Mouse (Mus musculus) MEL (cell line): Measurements from ENCODE around the gene Snrpf. TPM values are rescaled to one million over a fixed set of nuclear protein-coding genes. Genes with fewer than 3 reads are reported as not detected.

Experiments used
- DNase-seq: peaks from one replicate; pipeline ENCODE4 v3.0.0; 2011; ENCODE audit warnings: low read depth, low spot score
- H3K27ac ChIP-seq: 2 replicates; pipeline ENCODE4 v1.5.1; 2012; ENCODE audit warnings: low read depth, mild to moderate bottlenecking, control low read depth, low read length, moderate library complexity; ENCODE audit not compliant: control insufficient read depth
- H3K27me3 ChIP-seq, 2 experiments: fragments of 150-350 bp in 1 of 2; sonication (generic) in 1 of 2; 2 replicates each; pipeline ENCODE4 v1.6.1; 2012; ENCODE audit warnings: low read length in 2 of 2, mild to moderate bottlenecking in 2 of 2, improper control_type of control experiment in 1 of 2, moderate library complexity in 1 of 2; ENCODE audit not compliant: insufficient read depth in 2 of 2, control insufficient read depth in 1 of 2
- H3K36me3 ChIP-seq, 2 experiments: 2 replicates each; pipeline ENCODE4 v1.6.1; 2012 to 2014; ENCODE audit warnings: low read length in 2 of 2, improper control_type of control experiment in 1 of 2, inconsistent platforms in 1 of 2, mild to moderate bottlenecking in 1 of 2; ENCODE audit not compliant: insufficient read depth in 2 of 2, control insufficient read depth in 1 of 2
- H3K4me1 ChIP-seq, 2 experiments: fragments of 150-350 bp in 1 of 2; sonication (generic) in 1 of 2; 2 replicates each; pipeline ENCODE4 v1.6.1; 2012; ENCODE audit warnings: low read length in 2 of 2, improper control_type of control experiment in 1 of 2, mild to moderate bottlenecking in 1 of 2; ENCODE audit not compliant: insufficient read depth in 2 of 2, control insufficient read depth in 1 of 2
- H3K4me3 ChIP-seq, 2 experiments: fragments of 150-350 bp in 1 of 2; sonication (generic) in 1 of 2; 2 replicates each; pipeline ENCODE4 v1.5.1; 2012; ENCODE audit warnings: low read depth in 2 of 2, low read length in 2 of 2, mild to moderate bottlenecking in 2 of 2, moderate library complexity in 2 of 2, control low read depth in 1 of 2, improper control_type of control experiment in 1 of 2; ENCODE audit not compliant: control insufficient read depth in 1 of 2, insufficient read depth in 1 of 2
- H3K79me2 ChIP-seq: 2 replicates; pipeline ENCODE4 v1.6.1; 2012; ENCODE audit warnings: mild to moderate bottlenecking, low read length, moderate library complexity; ENCODE audit not compliant: control insufficient read depth, poor library complexity, insufficient read depth
- H3K9ac ChIP-seq: 2 replicates; pipeline ENCODE4 v1.6.1; 2012; ENCODE audit warnings: low read depth, mild to moderate bottlenecking, control low read depth, low read length, moderate library complexity; ENCODE audit not compliant: control insufficient read depth, poor library complexity, severe bottlenecking
- H3K9me3 ChIP-seq: fragments of 150-350 bp; sonication (generic); replicated peaks from 2 replicates; pipeline ENCODE4 v1.6.1; 2012; ENCODE audit warnings: mild to moderate bottlenecking, low read length, improper control_type of control experiment, moderate library complexity; ENCODE audit not compliant: insufficient read depth
- CHD2 ChIP-seq: IDR thresholded peaks from 2 replicates; pipeline ENCODE4 v1.6.1; 2011; ENCODE audit warnings: low read length, improper control_type of control experiment
- CTCF ChIP-seq, 3 experiments: IDR thresholded peaks in 2 of 3; conservative IDR thresholded peaks in 1 of 3; 2 replicates each; pipeline ENCODE4 v1.5.1; 2011 to 2012; ENCODE audit warnings: low read length in 3 of 3, low read depth in 2 of 3, mild to moderate bottlenecking in 2 of 3, improper control_type of control experiment in 1 of 3, inconsistent platforms in 1 of 3, mixed read lengths in 1 of 3, moderate library complexity in 1 of 3; ENCODE audit not compliant: control insufficient read depth in 1 of 3, insufficient read depth in 1 of 3, poor library complexity in 1 of 3, severe bottlenecking in 1 of 3
- E2F4 ChIP-seq: IDR thresholded peaks from 2 replicates; pipeline ENCODE4 v1.6.1; 2011; ENCODE audit warnings: low read depth, low read length, improper control_type of control experiment, borderline replicate concordance
- JUND ChIP-seq: IDR thresholded peaks from 2 replicates; pipeline ENCODE4 v1.6.1; 2011; ENCODE audit warnings: low read depth, mild to moderate bottlenecking, improper control_type of control experiment, low read length
- KAT2A ChIP-seq: conservative IDR thresholded peaks from 2 replicates; pipeline ENCODE4 v1.6.1; 2012; ENCODE audit warnings: low read depth, low read length, improper control_type of control experiment, inconsistent platforms
- MAZ ChIP-seq: IDR thresholded peaks from 2 replicates; pipeline ENCODE4 v1.6.1; 2012; ENCODE audit warnings: low read depth, mild to moderate bottlenecking, inconsistent platforms, low read length, improper control_type of control experiment
- MYB ChIP-seq: IDR thresholded peaks from 2 replicates; pipeline ENCODE4 v1.6.1; 2011; ENCODE audit warnings: mild to moderate bottlenecking, low read depth, low read length, improper control_type of control experiment
- MYC ChIP-seq: IDR thresholded peaks from 2 replicates; pipeline ENCODE4 v1.6.1; 2011; ENCODE audit warnings: low read depth, mild to moderate bottlenecking, low read length, improper control_type of control experiment, moderate library complexity
- NRF1 ChIP-seq: IDR thresholded peaks from 2 replicates; pipeline ENCODE4 v1.6.1; 2014; ENCODE audit warnings: low read depth, mild to moderate bottlenecking, inconsistent platforms, low read length, improper control_type of control experiment, moderate library complexity; ENCODE audit not compliant: poor library complexity, insufficient read depth, severe bottlenecking
- RAD21 ChIP-seq: IDR thresholded peaks from 2 replicates; pipeline ENCODE4 v1.6.1; 2011; ENCODE audit warnings: mild to moderate bottlenecking, low read depth, low read length, improper control_type of control experiment
- RCOR1 ChIP-seq: IDR thresholded peaks from 2 replicates; pipeline ENCODE4 v1.6.1; 2012; ENCODE audit warnings: low read depth, mild to moderate bottlenecking, inconsistent platforms, low read length, improper control_type of control experiment
- SIN3A ChIP-seq: IDR thresholded peaks from 2 replicates; pipeline ENCODE4 v1.6.1; 2012; ENCODE audit warnings: low read length, improper control_type of control experiment, inconsistent platforms
- SMC3 ChIP-seq: IDR thresholded peaks from 2 replicates; pipeline ENCODE4 v1.6.1; 2011; ENCODE audit warnings: low read depth, low read length, improper control_type of control experiment
- TBP ChIP-seq: IDR thresholded peaks from 2 replicates; pipeline ENCODE4 v1.8.0; 2011; ENCODE audit warnings: low read depth, low read length, improper control_type of control experiment
- TCF12 ChIP-seq: IDR thresholded peaks from 2 replicates; pipeline ENCODE4 v1.6.1; 2014; ENCODE audit warnings: low read depth, mild to moderate bottlenecking, inconsistent platforms, low read length, improper control_type of control experiment, moderate library complexity
- USF1 ChIP-seq: IDR thresholded peaks from 2 replicates; pipeline ENCODE4 v1.6.1; 2014; ENCODE audit warnings: low read depth, mild to moderate bottlenecking, inconsistent platforms, low read length, improper control_type of control experiment, moderate library complexity
- ZC3H11A ChIP-seq: IDR thresholded peaks from 2 replicates; pipeline ENCODE4 v1.6.1; 2012; ENCODE audit warnings: low read depth, mild to moderate bottlenecking, inconsistent platforms, low read length, improper control_type of control experiment
- ZMIZ1 ChIP-seq: IDR thresholded peaks from 2 replicates; pipeline ENCODE4 v1.6.1; 2012; ENCODE audit warnings: low read depth, mild to moderate bottlenecking, inconsistent platforms, low read length, improper control_type of control experiment, moderate library complexity
- polyA plus RNA-seq, 2 experiments: library from polyadenylated mRNA; stranded (reverse) in 1 of 2; unstranded in 1 of 2; fragments of >175 nt in 1 of 2; fragments of >200 nt in 1 of 2; gene quantifications; 2 replicates each; pipeline versions ENCODE4 v1.2.1 to v1.2.4; 2012; ENCODE audit warnings: low replicate concordance in 2 of 2, low read depth in 1 of 2; ENCODE audit not compliant: insufficient read length in 2 of 2, insufficient read depth in 1 of 2, missing spikeins in 1 of 2
- total RNA-seq: library from RNA; depleted of rRNA; stranded (reverse); fragments of 300-350 nt; gene quantifications from 2 replicates; pipeline ENCODE4 v1.2.3, GENCODE M21; 2012

Snrpf gene
- total and polyA plus RNA-seq, 3 experiments: 91.5 to 150 TPM; not detected in 1

- Histone ChIP-seq H3K36me3 (no peaks in the 10 kb centered on the region), H3K27me3 (peaks cover 0 to 2% of the 10 kb centered on the region in 2 experiments; a peak in 2 of 4 replicates), H3K27ac (no peak overlapping the region), H3K4me3 (no peak overlapping the region), H3K79me2 (no peaks in the 10 kb centered on the region), H3K9ac (no peak overlapping the region), H3K9me3 (no peaks in the 10 kb centered on the region), H3K4me1 (peaks cover 0 to 5% of the 10 kb centered on the region in 2 experiments; a peak in 1 of 4 replicates)
- DNase-seq: no peak
- TF ChIP-seq MYC: no peak
- no peak for TF ChIP-seq JUND
These were observed 7.1 kb upstream of the Snrpf start for GRCm38 (mm10) chr10:93596641-93597040.

DNA sequence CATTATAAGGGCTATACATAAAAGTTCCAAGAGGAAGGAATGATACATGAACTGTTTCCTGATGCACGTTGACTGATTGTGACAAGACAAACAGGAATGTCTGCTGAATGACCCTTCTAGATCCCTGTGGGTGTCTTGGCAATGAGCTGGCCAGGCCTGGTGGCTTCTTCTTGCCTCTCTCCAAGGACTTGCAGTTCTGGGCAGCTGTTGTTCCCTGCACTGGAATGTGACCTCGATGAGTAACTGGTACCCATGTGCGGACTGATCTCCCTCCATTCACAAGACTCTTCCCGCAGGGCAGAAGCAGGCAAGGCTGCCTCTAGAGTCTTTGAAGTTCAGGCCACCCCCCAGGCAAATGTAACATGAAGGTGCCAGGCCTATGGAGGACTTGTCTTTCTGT, 6.3 kb upstream of the Snrpf start:
- Histone ChIP-seq H3K4me3 (no peak overlapping the region), H3K79me2 (no peaks in the 10 kb centered on the region), H3K36me3 (no peaks in the 10 kb centered on the region), H3K4me1 (peaks cover 0 to 5% of the 10 kb centered on the region in 2 experiments; a peak in 1 of 4 replicates), H3K9ac (no peak overlapping the region)
- no peak for TF ChIP-seq RCOR1
- no peak for TF ChIP-seq MYC
- TF ChIP-seq CTCF (IDR thresholded peaks at IDR 0.05 in 2 of 3, conservative IDR thresholded peaks at IDR 0.05 in 1 of 3; ENCODE audit: control insufficient read depth in 1 of 3, insufficient read depth in 1 of 3, low read depth in 2 of 3, low read length in 3 of 3, poor library complexity in 1 of 3, severe bottlenecking in 1 of 3): no peak
- no peak for TF ChIP-seq USF1
- no peak for TF ChIP-seq SIN3A
- TF ChIP-seq E2F4: no peak
- TF ChIP-seq, all 39 proteins: peak for 0
- DNase-seq: peak; percentile 0
- no peak overlapping the region for H3K27ac ChIP-seq
- peaks cover 0 to 2% of the 10 kb centered on the region in 2 experiments; a peak in 2 of 4 replicates for H3K27me3 ChIP-seq
- no peaks in the 10 kb centered on the region for H3K9me3 ChIP-seq

- Histone ChIP-seq H3K79me2 (peaks cover 2% of the 10 kb centered on the region), H3K27ac (no peak overlapping the region), H3K4me1 (peaks cover 0 to 8% of the 10 kb centered on the region in 2 experiments; a peak in 1 of 4 replicates)
- DNase-seq: peak; percentile 81
- TF ChIP-seq KAT2A (no peak), TCF12 (no peak), SMC3 (peak; percentile 89), CTCF (IDR thresholded peaks at IDR 0.05 in 2 of 3, conservative IDR thresholded peaks at IDR 0.05 in 1 of 3; ENCODE audit: control insufficient read depth in 1 of 3, insufficient read depth in 1 of 3, low read depth in 2 of 3, low read length in 3 of 3, poor library complexity in 1 of 3, severe bottlenecking in 1 of 3) (peak; percentile 43 to 77 (median 47); a peak in 5 of 6 replicates), TBP (no peak), ZC3H11A (peak; percentile 69), ZMIZ1 (no peak), RAD21 (peak; percentile 67), NRF1 (peak; percentile 52), MAZ (no peak), CHD2 (no peak), MYB (peak; percentile 41; the same call in 1 of the 2 replicates)
- TF ChIP-seq, all 39 proteins: peak for 6
- Histone ChIP-seq H3K9ac (no peak overlapping the region; the same call in 1 of the 2 replicates), H3K27me3 (peaks cover 0 to 2% of the 10 kb centered on the region in 2 experiments; a peak in 2 of 4 replicates), H3K9me3 (no peaks in the 10 kb centered on the region), H3K4me3 (peak overlapping the region in 1 of 2 experiments; percentile 35; a peak in 1 of 4 replicates), H3K36me3 (no peaks in the 10 kb centered on the region)
These were observed 4.5 kb upstream of the Snrpf start for GRCm38 (mm10) chr10:93594022-93594482.
